Mouse (Mus musculus) forebrain, embryonic 12.5 days (tissue): ENCODE measurements around the gene Tmem246. TPM values are rescaled to one million over a fixed set of nuclear protein-coding genes. Genes with fewer than 3 reads are reported as not detected.

Experiments used
- ATAC-seq: fragments of 200-750 bp; cut with Nextera tagmentation; 2 replicates; pipeline ENCODE4 v1.8.0; 2017; ENCODE audit warnings: moderate TSS enrichment; ENCODE audit not compliant: low FRiP score
- H3K27ac ChIP-seq: fragments of 300-500 bp; sonication (generic); 2 replicates; pipeline ENCODE4 v1.5.1; 2016; ENCODE audit warnings: mild to moderate bottlenecking
- H3K27me3 ChIP-seq: fragments of 300-500 bp; sonication (generic); 2 replicates; pipeline ENCODE4 v1.6.1; 2016; ENCODE audit warnings: mild to moderate bottlenecking
- H3K36me3 ChIP-seq: fragments of 300-500 bp; sonication (generic); replicated peaks from 2 replicates; pipeline ENCODE4 v1.6.1; 2016; ENCODE audit warnings: mild to moderate bottlenecking
- H3K4me1 ChIP-seq: fragments of 300-500 bp; sonication (generic); 2 replicates; pipeline ENCODE4 v1.6.1; 2016
- H3K4me2 ChIP-seq: fragments of 300-500 bp; sonication (generic); 2 replicates; pipeline ENCODE4 v1.6.1; 2016; ENCODE audit warnings: mild to moderate bottlenecking, moderate library complexity
- H3K4me3 ChIP-seq: fragments of 300-500 bp; sonication (generic); replicated peaks from 2 replicates; pipeline ENCODE4 v1.5.1; 2016; ENCODE audit warnings: mild to moderate bottlenecking
- H3K9ac ChIP-seq: fragments of 300-500 bp; sonication (generic); 2 replicates; pipeline ENCODE4 v1.6.1; 2016; ENCODE audit warnings: mild to moderate bottlenecking
- H3K9me3 ChIP-seq: fragments of 300-500 bp; sonication (generic); 2 replicates; pipeline ENCODE4 v1.6.1; 2016
- WGBS: fragments of 180-500 bp; shearing (Covaris S2); methylation state at CpG from one replicate; pipeline ENCODE4 v1.1.7; 2016; 5-methylcytosine and 5-hydroxymethylcytosine counted together
- polyA plus RNA-seq: library from polyadenylated mRNA; unstranded; fragments of >200 nt; fragmentation: Nextera tagmentation; extraction: Ambion mirVana; gene quantifications from 2 replicates; pipeline ENCODE4 v1.2.1, GENCODE M21; 2016

The Tmem246 gene
- polyA plus RNA-seq, 1 experiment from 2014 or later: 21.7 TPM

GRCm38 (mm10) chr4:49535036-49535435 is 62.6 kb downstream of the Tmem246 start:
- WGBS: 85% methylated on average over 3 of the region's 3 CpGs
- no peak for ATAC-seq
- H3K27me3 ChIP-seq: no peaks in the 10 kb centered on the region
- peaks cover 16% of the 10 kb centered on the region for H3K36me3 ChIP-seq
- H3K9me3 ChIP-seq: 0 out of 2 replicates have a peak, but pooled peaks cover 5% of the 10 kb centered on the region
- H3K4me2 ChIP-seq: no peak overlapping the region
- no peak overlapping the region for H3K9ac ChIP-seq
- H3K27ac ChIP-seq: no peak overlapping the region
- no peaks in the 10 kb centered on the region for H3K4me1 ChIP-seq
- H3K4me3 ChIP-seq: no peak overlapping the region

Other genes starting within 250 kb of the Tmem246 start
- not detected in 2 replicates for gene Acnat2, start 189.7 kb downstream of the Tmem246 start, polyA plus RNA-seq
- 0.45 TPM in 1 of 2 replicates, not detected in the other for gene Acnat1, start 124.0 kb downstream of the Tmem246 start, polyA plus RNA-seq
- 0.22 TPM in 1 of 2 replicates, not detected in the other for gene Baat, start 91.3 kb downstream of the Tmem246 start, polyA plus RNA-seq
- 89.0 and 90.7 TPM in 2 replicates for gene Mrpl50, start 76.8 kb downstream of the Tmem246 start, polyA plus RNA-seq
- 12.5 and 13.0 TPM in 2 replicates for gene Zfp189, start 76.7 kb downstream of the Tmem246 start, polyA plus RNA-seq
- gene Aldob, start 48.3 kb downstream of the Tmem246 start, polyA plus RNA-seq: 0.32 TPM in 1 of 2 replicates, not detected in the other
- gene Rnf20, start 34.1 kb upstream of the Tmem246 start, polyA plus RNA-seq: 68.2 and 71.8 TPM in 2 replicates
- not detected in 2 replicates for gene Ppp3r2, start 84.1 kb upstream of the Tmem246 start, polyA plus RNA-seq
- gene Grin3a, start 247.9 kb upstream of the Tmem246 start, polyA plus RNA-seq: 1.7 and 2.0 TPM in 2 replicates